In the genomic region with DNA sequence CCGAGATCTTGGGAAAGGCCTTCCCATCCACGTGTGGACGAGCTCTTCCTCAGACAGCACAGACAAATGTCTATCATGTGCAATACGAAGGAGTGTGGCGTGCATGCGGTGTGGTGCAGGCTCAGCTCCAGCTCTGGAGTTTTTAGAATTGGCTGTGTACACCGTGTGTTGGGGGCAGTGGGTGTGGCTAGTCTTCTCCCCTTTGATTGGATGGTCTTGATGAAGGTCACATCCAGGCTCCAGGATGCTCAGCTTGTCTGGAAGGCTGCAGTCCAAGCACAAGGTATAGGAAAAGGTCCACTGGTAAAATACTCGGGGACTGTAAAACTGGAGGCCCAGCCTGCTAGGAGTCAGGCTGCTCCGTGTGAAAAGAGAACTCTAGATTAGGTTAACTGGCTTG, we compare ENCODE assay signal across 10 mouse cellular contexts.
A peak's percentile ranks its signal among the peaks of the same experiment; 100 is the strongest.
DNase-seq lines count a peak whose midpoint lies in the region; ATAC-seq and TF ChIP-seq lines count a peak whose summit lies in the region.
"Had no signal": no experiment of that assay in that cellular context is flagged by ENCODE, and none has a peak within 500 bp of the region (broad histone marks: within the 10 kb centered on the region; RNA-seq: fewer than 3 reads in every experiment).

No protein-coding gene starts in this region.

- H3K36me3 ChIP-seq in lung, postnatal 0 days (ENCODE audit: insufficient read depth, low read length): no peaks in the 10 kb centered on the region
- no peaks in the 10 kb centered on the region for H3K36me3 ChIP-seq in hindbrain, embryonic 10.5 days
- H3K36me3 ChIP-seq in small intestine, adult 2 months (ENCODE audit: control insufficient read depth, insufficient read depth, low read length): no peaks in the 10 kb centered on the region

- no peak overlapping the region for H3K4me2 ChIP-seq in lung, postnatal 0 days (replicated peaks; ENCODE audit: low read depth, low read length)
- H3K4me2 ChIP-seq: forebrain, embryonic 13.5 days had no signal

- ATAC-seq in lung, postnatal 0 days: no peak
- ATAC-seq: forebrain, embryonic 13.5 days; Patski had no signal

- no peak for DNase-seq in cerebellum, adult 2 months
- no peak for DNase-seq in cerebellum, adult 8-10 months
- DNase-seq in lung, postnatal 0 days (ENCODE audit: low spot score): no peak
- no peak for DNase-seq in lung, postnatal 36 days
- DNase-seq in hindbrain, embryonic 10.5 days (ENCODE audit: low spot score): no peak
- no peak for DNase-seq in frontal cortex, postnatal 10 days (ENCODE audit: low spot score in 2 of 2)
- DNase-seq in gastrocnemius, postnatal 25 days: no peak

- H3K9ac ChIP-seq in lung, postnatal 0 days (replicated peaks; ENCODE audit: low read depth): no peak overlapping the region
- H3K9ac ChIP-seq: forebrain, embryonic 13.5 days had no signal

- no peak for TF ChIP-seq POLR2A in cerebellum, adult 2 months (IDR thresholded peaks at IDR 0.05; ENCODE audit: borderline replicate concordance, insufficient read depth, low read length)
- TF ChIP-seq POLR2A in small intestine, adult 2 months (IDR thresholded peaks at IDR 0.05; ENCODE audit: low read depth, low read length): no peak

- H3K27ac ChIP-seq in cerebellum, adult 2 months (ENCODE audit: insufficient read depth, low read length): 0 out of 2 replicates have a peak overlapping the region, but pooled peaks have one; percentile 6
- H3K27ac ChIP-seq in lung, postnatal 0 days (ENCODE audit: low read length): peak overlapping the region; percentile 20; the same call in 1 of the 2 replicates
- H3K27ac ChIP-seq in hindbrain, embryonic 10.5 days: peak overlapping the region; percentile 83
- H3K27ac ChIP-seq in small intestine, adult 2 months (ENCODE audit: insufficient read depth, low read depth, low read length): 0 out of 2 replicates have a peak overlapping the region, but pooled peaks have one; percentile 25
- H3K27ac ChIP-seq: forebrain, embryonic 13.5 days had no signal

- H3K4me3 ChIP-seq in cerebellum, adult 2 months (replicated peaks; ENCODE audit: insufficient read depth, low read depth, low read length): no peak overlapping the region
- no peak overlapping the region for H3K4me3 ChIP-seq in lung, postnatal 0 days (ENCODE audit: low read depth, low read length)
- H3K4me3 ChIP-seq in hindbrain, embryonic 10.5 days: no peak overlapping the region
- H3K4me3 ChIP-seq in small intestine, adult 2 months (ENCODE audit: low read depth, low read length): no peak overlapping the region
- H3K4me3 ChIP-seq: forebrain, embryonic 13.5 days had no signal

- H3K27me3 ChIP-seq in cerebellum, adult 2 months (ENCODE audit: control insufficient read depth, insufficient read depth, low read length): no peaks in the 10 kb centered on the region
- no peaks in the 10 kb centered on the region for H3K27me3 ChIP-seq in lung, postnatal 0 days (replicated peaks; ENCODE audit: insufficient read depth, low read length)
- H3K27me3 ChIP-seq in hindbrain, embryonic 10.5 days (ENCODE audit: insufficient read depth, poor library complexity, severe bottlenecking): peaks cover 10% of the 10 kb centered on the region; the same call in 1 of the 2 replicates
- no peaks in the 10 kb centered on the region for H3K27me3 ChIP-seq in small intestine, adult 2 months (ENCODE audit: control insufficient read depth, insufficient read depth, low read length)
- H3K27me3 ChIP-seq: forebrain, embryonic 13.5 days; Patski had no signal

- 78% methylated on average over 9 of the region's 9 CpGs for WGBS in cerebellum, adult 2 months
- WGBS in lung, postnatal 0 days: 65% methylated on average over 9 of the region's 9 CpGs
- 86% methylated on average over 9 of the region's 9 CpGs for WGBS in hindbrain, embryonic 10.5 days
- WGBS in small intestine, adult 2 months: 81% methylated on average over 9 of the region's 9 CpGs

- TF ChIP-seq EP300 in lung, postnatal 0 days (IDR thresholded peaks at IDR 0.05): no peak

- no peak for TF ChIP-seq CTCF in cerebellum, adult 2 months (IDR thresholded peaks at IDR 0.05; ENCODE audit: borderline replicate concordance, insufficient read depth, low read depth, low read length)
- TF ChIP-seq CTCF in lung, postnatal 0 days (IDR thresholded peaks at IDR 0.05): no peak
- TF ChIP-seq CTCF in small intestine, adult 2 months (IDR thresholded peaks at IDR 0.05; ENCODE audit: extremely low read depth, insufficient read length, insufficient replicate concordance, low read depth, low read length): no peak

- H3K9me3 ChIP-seq in lung, postnatal 0 days (ENCODE audit: low read length): no peaks in the 10 kb centered on the region
- H3K9me3 ChIP-seq in hindbrain, embryonic 10.5 days: no peaks in the 10 kb centered on the region
- H3K9me3 ChIP-seq: forebrain, embryonic 13.5 days had no signal

- no peaks in the 10 kb centered on the region for H3K4me1 ChIP-seq in cerebellum, adult 2 months (ENCODE audit: control insufficient read depth, insufficient read depth, low read length)
- H3K4me1 ChIP-seq in lung, postnatal 0 days (ENCODE audit: insufficient read depth, low read depth, low read length): peaks cover 3% of the 10 kb centered on the region; the same call in 1 of the 2 replicates
- peaks cover 41% of the 10 kb centered on the region for H3K4me1 ChIP-seq in hindbrain, embryonic 10.5 days (replicated peaks)
- H3K4me1 ChIP-seq in small intestine, adult 2 months (ENCODE audit: control insufficient read depth, insufficient read depth, insufficient read length, low read length): no peaks in the 10 kb centered on the region

Comparison
In these comparisons a context has a peak if more than half of its experiments do, and no peak if none do; other contexts are left out.
1. H3K27ac ChIP-seq: peak in every context shown above with its lines; median percentile 83 in hindbrain, embryonic 10.5 days; 25 in small intestine, adult 2 months; 20 in lung, postnatal 0 days; 6 in cerebellum, adult 2 months.